Mouse (Mus musculus): Measurements from ENCODE around the gene Prkd3. TPM values are rescaled to one million over a fixed set of nuclear protein-coding genes. Genes with fewer than 3 reads are reported as not detected.
A peak's percentile ranks its signal among the peaks of the same experiment; 100 is the strongest.

Prkd3 gene
- polyA plus RNA-seq, 1 experiment from 2014 or later, result 16.8 TPM

DNA sequence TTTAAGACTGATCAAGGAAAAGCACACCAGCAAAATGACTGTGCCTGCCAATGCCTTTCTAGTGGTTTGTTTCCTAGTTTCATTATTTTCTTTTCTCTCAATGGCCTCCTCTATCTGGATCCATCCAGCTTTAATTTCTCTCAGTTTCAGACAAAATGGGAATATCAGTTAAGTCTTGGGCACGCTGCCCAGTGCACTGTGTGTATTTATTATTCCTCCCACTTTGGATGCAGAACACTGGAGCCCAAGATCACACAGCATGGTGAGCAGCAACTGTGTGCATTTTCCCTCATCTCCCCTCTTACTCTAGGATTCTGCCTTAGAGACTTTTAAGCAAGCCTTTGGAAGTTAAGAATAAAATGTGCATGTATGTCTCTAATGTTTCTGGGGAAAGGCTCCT is 56.2 kb downstream of the Prkd3 start:
- H3K4me2 ChIP-seq, result no peak overlapping the region
- no peaks in the 10 kb centered on the region for H3K27me3 ChIP-seq
- no peak overlapping the region for H3K4me3 ChIP-seq
- H3K27ac ChIP-seq (replicated peaks), result no peak overlapping the region
- peaks cover 30% of the 10 kb centered on the region for H3K36me3 ChIP-seq
- no peak for ATAC-seq (ENCODE audit: low read depth)
- 87% methylated on average over 1 of the region's 1 CpGs for WGBS
- H3K9me3 ChIP-seq, result no peaks in the 10 kb centered on the region
- H3K4me1 ChIP-seq (replicated peaks), result no peaks in the 10 kb centered on the region
- no peak overlapping the region for H3K9ac ChIP-seq

DNA sequence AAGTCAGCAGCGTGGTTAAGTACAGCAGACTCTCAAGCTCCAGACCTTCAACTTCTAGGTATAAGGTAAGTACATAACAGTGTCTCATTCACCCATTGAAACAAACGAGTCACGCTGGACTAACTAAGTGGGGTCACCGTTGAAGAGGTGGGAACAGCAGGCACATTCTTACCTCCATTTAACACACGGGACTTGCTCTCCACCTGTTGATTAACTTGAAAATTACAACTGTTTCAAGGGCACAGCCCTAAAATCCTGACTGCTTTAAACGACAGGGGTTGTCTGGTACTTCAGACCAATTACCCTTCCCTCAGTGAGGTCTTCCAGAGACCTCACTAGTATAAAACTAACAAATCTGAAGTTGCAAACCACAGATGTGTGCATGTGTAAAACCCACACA is 61.1 kb downstream of the Prkd3 start:
- Histone ChIP-seq H3K4me1 (replicated peaks) (no peaks in the 10 kb centered on the region), H3K36me3 (peaks cover 58% of the 10 kb centered on the region), H3K4me3 (no peak overlapping the region), H3K4me2 (no peak overlapping the region), H3K9ac (no peak overlapping the region), H3K9me3 (no peaks in the 10 kb centered on the region), H3K27me3 (no peaks in the 10 kb centered on the region), H3K27ac (replicated peaks) (no peak overlapping the region)
- WGBS, result 84% methylated on average over 6 of the region's 6 CpGs
- ATAC-seq (ENCODE audit: low read depth), result no peak

DNA sequence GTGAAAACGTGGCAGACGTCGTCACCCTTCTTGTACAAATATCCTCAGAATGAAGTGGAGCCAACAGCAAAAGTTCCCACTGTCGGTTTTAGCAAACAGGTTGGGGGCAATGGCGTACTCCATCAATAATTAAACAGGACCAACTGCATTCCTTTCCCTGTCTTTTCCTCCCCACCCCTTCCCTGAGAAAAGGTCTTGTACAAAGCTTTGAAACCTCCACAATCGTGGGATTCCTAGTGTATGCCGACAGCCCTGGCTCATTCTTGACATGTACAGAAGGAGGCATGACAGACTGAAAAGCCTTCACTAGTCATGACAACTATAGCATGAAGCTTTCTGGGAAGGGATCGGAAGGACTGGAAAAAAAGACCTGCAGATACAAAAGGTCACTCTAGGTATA is 67.4 kb downstream of the Prkd3 start:
- Histone ChIP-seq H3K9ac (no peak overlapping the region), H3K36me3 (peaks cover 78% of the 10 kb centered on the region), H3K4me1 (replicated peaks) (no peaks in the 10 kb centered on the region), H3K4me2 (no peak overlapping the region), H3K27ac (replicated peaks) (no peak overlapping the region), H3K27me3 (no peaks in the 10 kb centered on the region), H3K9me3 (no peaks in the 10 kb centered on the region), H3K4me3 (no peak overlapping the region)
- no peak for ATAC-seq (ENCODE audit: low read depth)
- WGBS, result 92% methylated on average over 8 of the region's 8 CpGs

DNA sequence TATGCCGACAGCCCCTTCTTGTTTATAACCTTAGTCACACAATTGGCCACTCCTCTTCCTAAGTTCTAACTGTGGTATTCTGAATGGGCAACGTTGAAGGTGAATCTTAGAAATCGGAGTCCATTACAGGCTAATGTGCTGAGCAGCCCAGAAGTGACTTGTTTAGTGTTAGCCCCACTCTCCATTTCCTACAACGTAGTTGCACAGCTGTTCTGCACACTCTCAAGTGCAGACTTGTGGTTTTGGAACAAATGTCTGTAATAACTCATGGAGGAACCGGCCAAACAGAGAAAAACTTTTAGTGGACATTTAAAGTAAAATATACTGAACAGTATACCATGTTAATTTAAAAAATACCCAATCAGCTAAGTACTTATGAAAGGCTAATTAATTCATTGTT is 68.5 kb downstream of the Prkd3 start:
- H3K4me2 ChIP-seq, result no peak overlapping the region
- no peak overlapping the region for H3K4me3 ChIP-seq
- ATAC-seq (ENCODE audit: low read depth), result no peak
- no peak overlapping the region for H3K9ac ChIP-seq
- no peaks in the 10 kb centered on the region for H3K9me3 ChIP-seq
- no peaks in the 10 kb centered on the region for H3K27me3 ChIP-seq
- no peak overlapping the region for H3K27ac ChIP-seq (replicated peaks)
- 92% methylated on average over 5 of the region's 5 CpGs for WGBS
- H3K36me3 ChIP-seq, result peaks cover 84% of the 10 kb centered on the region
- no peaks in the 10 kb centered on the region for H3K4me1 ChIP-seq (replicated peaks)

DNA sequence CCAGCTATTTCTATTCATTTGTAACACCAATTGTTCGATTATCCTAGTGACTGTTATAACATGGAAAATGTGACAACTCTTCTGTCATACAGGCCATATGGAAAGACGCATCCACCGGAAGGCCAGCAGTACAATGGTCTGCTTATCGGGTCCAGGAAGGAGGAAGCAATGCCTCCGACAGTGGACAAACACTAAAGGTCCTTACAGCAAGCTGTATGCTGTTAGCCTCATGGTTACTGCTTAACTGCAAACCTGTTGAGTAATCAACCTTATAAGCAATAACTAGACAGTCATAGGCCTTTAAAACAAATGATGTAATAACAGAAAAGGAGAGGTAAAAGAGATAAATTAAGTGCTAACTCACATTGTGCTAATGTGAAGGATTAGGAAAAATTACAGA is 69.4 kb downstream of the Prkd3 start:
- ATAC-seq (ENCODE audit: low read depth), result no peak
- no peak overlapping the region for H3K4me3 ChIP-seq
- no peaks in the 10 kb centered on the region for H3K4me1 ChIP-seq (replicated peaks)
- H3K36me3 ChIP-seq, result peaks cover 88% of the 10 kb centered on the region
- no peaks in the 10 kb centered on the region for H3K27me3 ChIP-seq
- no peak overlapping the region for H3K4me2 ChIP-seq
- H3K9me3 ChIP-seq, result no peaks in the 10 kb centered on the region
- WGBS, result 94% methylated on average over 5 of the region's 5 CpGs
- no peak overlapping the region for H3K27ac ChIP-seq (replicated peaks)
- H3K9ac ChIP-seq, result no peak overlapping the region

DNA sequence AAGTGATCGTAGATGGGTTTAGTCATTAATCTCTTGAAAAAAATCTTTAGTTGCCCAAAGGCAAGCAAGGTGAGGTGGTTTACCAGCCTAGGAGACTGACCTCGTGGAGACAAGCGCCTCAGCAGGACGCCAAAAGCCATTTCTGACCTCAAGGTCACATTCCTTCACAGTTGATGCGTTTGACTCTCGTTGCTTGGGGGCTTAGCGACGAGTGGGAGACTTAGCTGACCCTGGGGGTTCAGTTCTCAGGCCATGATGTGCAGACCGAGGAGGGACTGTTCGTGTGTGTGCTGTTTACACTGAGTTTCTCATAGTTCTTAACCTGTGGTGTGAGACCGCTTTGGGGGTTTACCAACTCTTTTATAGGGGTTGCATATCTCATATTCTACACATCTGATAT is 78.0 kb downstream of the Prkd3 start:
- Histone ChIP-seq H3K4me3 (no peak overlapping the region), H3K36me3 (peaks cover 62% of the 10 kb centered on the region), H3K9me3 (no peaks in the 10 kb centered on the region), H3K4me1 (replicated peaks) (peaks cover 6% of the 10 kb centered on the region), H3K9ac (no peak overlapping the region), H3K27ac (replicated peaks) (no peak overlapping the region), H3K27me3 (no peaks in the 10 kb centered on the region), H3K4me2 (no peak overlapping the region)
- no peak for ATAC-seq (ENCODE audit: low read depth)
- WGBS, result 67% methylated on average over 11 of the region's 11 CpGs

DNA sequence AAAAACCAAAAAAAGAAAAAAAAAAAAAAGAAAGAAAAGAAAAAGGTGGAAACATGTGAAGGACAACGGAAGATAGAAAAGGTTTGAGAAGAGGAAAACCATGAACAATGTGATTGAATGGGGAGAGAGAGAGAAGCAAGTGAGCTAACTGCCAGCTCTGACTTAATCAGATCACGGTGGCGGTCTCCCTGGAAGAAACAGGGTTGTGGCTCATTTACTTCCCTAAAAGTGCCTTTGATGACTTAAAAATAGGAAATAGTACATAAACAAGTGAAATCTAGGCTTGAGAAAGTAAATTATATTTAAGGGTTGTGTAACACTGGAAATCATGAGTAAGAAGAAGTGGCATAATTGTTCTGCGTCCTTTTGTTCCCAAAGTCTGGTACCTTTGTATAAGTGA is 81.7 kb downstream of the Prkd3 start:
- no peaks in the 10 kb centered on the region for H3K9me3 ChIP-seq
- no peak overlapping the region for H3K9ac ChIP-seq
- H3K4me3 ChIP-seq, result no peak overlapping the region
- H3K27me3 ChIP-seq, result no peaks in the 10 kb centered on the region
- ATAC-seq (ENCODE audit: low read depth), result no peak
- H3K27ac ChIP-seq (replicated peaks), result no peak overlapping the region
- peaks cover 52% of the 10 kb centered on the region for H3K36me3 ChIP-seq
- no peak overlapping the region for H3K4me2 ChIP-seq
- 95% methylated on average over 4 of the region's 4 CpGs for WGBS
- peaks cover 15% of the 10 kb centered on the region for H3K4me1 ChIP-seq (replicated peaks)

DNA sequence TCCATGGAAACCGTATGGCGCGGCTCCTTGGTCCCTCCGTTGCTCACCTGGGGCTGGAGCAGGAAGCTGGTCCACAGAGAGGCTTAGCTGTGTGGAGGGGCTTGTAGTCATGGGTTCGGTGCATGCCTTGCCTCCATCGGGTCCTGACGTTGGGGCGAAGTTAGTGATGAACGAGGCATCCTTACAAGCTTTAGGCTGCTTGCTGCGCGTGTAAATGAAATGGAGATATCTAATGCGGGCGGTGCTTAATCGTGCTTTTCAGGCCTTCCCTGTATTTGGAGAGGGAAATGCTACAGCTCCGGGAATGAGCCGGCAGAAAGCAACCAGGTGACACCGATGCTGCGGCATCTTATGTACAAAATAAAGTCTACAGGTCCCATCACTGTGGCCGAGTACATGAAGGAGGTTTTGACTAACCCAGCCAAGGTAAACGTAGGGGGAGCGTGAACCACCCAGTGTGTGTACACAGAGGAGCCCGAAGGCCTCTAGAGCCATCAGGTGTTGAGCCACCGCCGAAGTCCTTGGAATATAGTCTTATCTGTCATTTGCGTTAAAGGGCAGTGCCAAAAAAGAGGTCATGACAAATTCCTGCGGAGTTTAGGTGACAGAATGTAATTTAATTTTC is 83.3 kb downstream of the Prkd3 start:
- Histone ChIP-seq H3K4me1 (replicated peaks) (peaks cover 26% of the 10 kb centered on the region), H3K27ac (replicated peaks) (peak overlapping the region; percentile 72), H3K4me3 (peak overlapping the region; percentile 77), H3K27me3 (no peaks in the 10 kb centered on the region), H3K9ac (peak overlapping the region; percentile 77), H3K9me3 (no peaks in the 10 kb centered on the region), H3K4me2 (peak overlapping the region; percentile 74), H3K36me3 (peaks cover 50% of the 10 kb centered on the region)
- ATAC-seq (ENCODE audit: low read depth), result peak; percentile 55
- WGBS, result 11% methylated on average over 26 of the region's 26 CpGs

DNA sequence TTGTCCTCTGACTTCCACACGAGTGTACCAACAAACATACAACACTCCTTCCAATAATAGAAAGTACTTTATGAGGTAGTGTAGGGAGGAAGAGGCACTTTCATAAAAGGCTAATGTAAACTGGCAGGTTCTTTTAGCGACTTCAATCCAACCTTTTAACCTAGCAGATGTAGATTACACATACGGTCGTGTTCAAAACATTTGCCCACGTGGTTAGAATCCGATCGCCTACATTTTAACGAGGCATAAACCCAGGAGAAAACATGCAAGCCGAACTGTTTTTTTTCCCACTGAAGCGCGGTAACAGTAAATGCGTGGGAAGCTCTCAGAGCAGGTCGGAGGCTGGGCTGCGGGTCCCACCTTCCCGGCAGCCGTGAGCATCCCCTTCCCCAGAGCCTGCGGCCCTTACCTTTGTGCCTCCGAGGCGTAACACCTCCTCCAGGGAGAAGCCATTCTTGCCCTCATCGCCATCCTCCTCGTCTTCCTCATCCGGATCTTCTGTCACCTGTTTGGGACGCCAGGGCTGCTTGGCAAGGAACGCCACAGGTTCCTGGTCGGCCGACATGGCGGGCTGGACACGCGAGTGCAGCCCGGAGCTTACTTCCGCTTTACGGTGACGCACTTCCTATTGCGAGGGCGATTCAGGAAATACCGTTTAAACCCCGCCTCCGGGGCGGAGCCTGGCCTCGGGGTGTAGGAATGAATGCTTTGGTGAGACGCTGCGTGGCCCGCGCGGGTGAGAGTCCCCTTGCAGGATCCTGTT is 84.0 kb downstream of the Prkd3 start, which contains the start of the genes Cebpz and Ndufaf7:
Gene Cebpz, minus strand, starts transcription at position 601 of the 763 bp plus-strand sequence.
Gene Ndufaf7, plus strand, starts transcription at position 671 of the 763 bp plus-strand sequence.
- Histone ChIP-seq H3K4me2 (peak within 1 kb of the TSS; percentile 74), H3K4me3 (peak within 1 kb of the TSS; percentile 77), H3K9me3 (no peaks in the 10 kb centered on the region), H3K9ac (peak within 1 kb of the TSS; percentile 77), H3K27me3 (no peaks in the 10 kb centered on the region), H3K4me1 (replicated peaks) (peaks cover 26% of the 10 kb centered on the region), H3K36me3 (peaks cover 50% of the 10 kb centered on the region), H3K27ac (replicated peaks) (peak within 1 kb of the TSS; percentile 72)
- peak; percentile 100 for ATAC-seq (ENCODE audit: low read depth)
- under 1% methylated on average over 45 of the region's 45 CpGs for WGBS

DNA sequence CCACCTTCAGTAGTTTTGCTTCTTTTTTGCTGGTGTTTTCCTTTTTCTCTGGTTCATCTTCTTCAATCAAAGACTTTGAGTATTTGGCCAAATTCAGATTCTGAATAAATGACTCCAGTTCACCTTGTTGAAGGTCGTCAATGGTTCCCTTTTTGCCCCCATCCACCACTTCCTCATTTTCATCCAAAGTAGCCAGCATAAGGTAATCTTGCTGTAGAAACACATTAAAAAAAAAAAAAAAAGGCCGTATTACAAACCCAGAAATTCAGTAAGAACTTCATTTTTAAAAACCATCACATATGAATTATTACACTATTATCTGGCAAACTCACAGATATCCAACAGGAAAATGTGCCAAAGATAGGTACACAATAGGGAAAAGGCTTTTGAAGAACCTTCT is 84.8 kb downstream of the Prkd3 start:
- Histone ChIP-seq H3K4me2 (peak overlapping the region; percentile 74), H3K36me3 (peaks cover 52% of the 10 kb centered on the region), H3K9me3 (no peaks in the 10 kb centered on the region), H3K4me1 (replicated peaks) (peaks cover 26% of the 10 kb centered on the region), H3K27ac (replicated peaks) (no peak overlapping the region), H3K4me3 (peak overlapping the region; percentile 77), H3K27me3 (no peaks in the 10 kb centered on the region), H3K9ac (peak overlapping the region; percentile 77)
- WGBS, result 84% methylated on average over 2 of the region's 2 CpGs
- ATAC-seq (ENCODE audit: low read depth), result no peak

DNA sequence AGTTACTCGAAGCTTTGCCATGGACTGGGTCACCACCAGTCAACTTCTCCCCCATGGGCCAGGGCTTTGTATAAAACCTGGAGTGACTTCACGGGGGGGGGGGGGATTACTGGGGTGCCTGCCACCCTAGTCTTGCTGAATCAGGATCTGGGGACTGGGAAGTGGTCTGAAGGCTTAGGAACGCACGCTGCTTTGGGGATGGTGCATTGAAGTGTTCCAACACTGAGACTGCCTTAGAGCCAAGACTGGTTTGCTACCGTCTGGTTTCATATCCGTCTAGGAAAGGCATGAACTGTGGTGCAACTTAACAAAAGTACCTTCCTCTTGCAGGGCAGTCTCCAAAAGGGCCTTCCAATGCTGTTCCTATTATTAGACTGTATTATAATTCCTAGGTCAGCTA is 102.9 kb downstream of the Prkd3 start:
- 45% methylated on average over 6 of the region's 6 CpGs for WGBS
- Histone ChIP-seq H3K4me3 (no peak overlapping the region), H3K36me3 (peaks cover 39% of the 10 kb centered on the region), H3K27ac (replicated peaks) (no peak overlapping the region), H3K9ac (peak overlapping the region; percentile 82; the same call in 1 of the 2 replicates), H3K4me1 (replicated peaks) (peaks cover 27% of the 10 kb centered on the region), H3K27me3 (no peaks in the 10 kb centered on the region), H3K9me3 (no peaks in the 10 kb centered on the region), H3K4me2 (peak overlapping the region; percentile 74)
- ATAC-seq (ENCODE audit: low read depth), result no peak

DNA sequence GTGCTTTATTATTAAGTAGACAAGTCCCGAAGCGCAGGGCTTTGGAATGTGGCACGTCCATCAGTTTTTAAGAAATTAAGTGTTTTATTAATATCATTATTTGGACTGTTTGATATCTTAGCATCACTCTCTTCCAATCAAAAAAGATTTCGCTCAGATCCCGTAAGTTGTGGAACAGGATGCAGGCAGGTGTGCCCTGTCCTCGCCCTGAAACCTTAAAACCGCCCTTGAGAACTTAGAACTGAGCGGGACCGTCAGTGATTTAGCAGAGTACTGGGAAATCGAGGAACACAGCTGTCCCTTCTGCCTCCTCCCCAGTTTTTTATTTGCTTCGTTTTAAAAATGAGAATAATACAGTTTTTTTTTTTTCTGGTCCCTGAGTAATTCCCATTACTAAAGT is 103.7 kb downstream of the Prkd3 start:
- Histone ChIP-seq H3K36me3 (peaks cover 32% of the 10 kb centered on the region), H3K4me1 (replicated peaks) (peaks cover 28% of the 10 kb centered on the region), H3K27ac (replicated peaks) (peak overlapping the region; percentile 87), H3K27me3 (no peaks in the 10 kb centered on the region), H3K4me2 (peak overlapping the region; percentile 74), H3K9me3 (no peaks in the 10 kb centered on the region), H3K4me3 (peak overlapping the region; percentile 70), H3K9ac (peak overlapping the region; percentile 82)
- peak; percentile 44; the same call in 1 of the 2 replicates for ATAC-seq (ENCODE audit: low read depth)
- 3% methylated on average over 11 of the region's 11 CpGs for WGBS

Measured in neural tube, embryonic 13.5 days (tissue).